Mouse (Mus musculus) bone marrow macrophage, adult 2 months (primary cell): ENCODE results near the gene 1700066M21Rik. TPM values are rescaled to one million over a fixed set of nuclear protein-coding genes. Genes with fewer than 3 reads are reported as not detected.

Experiments used
- H3K27ac ChIP-seq: 2 replicates; pipeline ENCODE4 v1.5.1; 2012; ENCODE audit warnings: low read depth, low read length; ENCODE audit not compliant: insufficient read depth
- H3K4me1 ChIP-seq: 2 replicates; pipeline ENCODE4 v1.6.1; 2012; ENCODE audit warnings: low read length; ENCODE audit not compliant: control insufficient read depth, insufficient read depth
- H3K4me3 ChIP-seq: 2 replicates; pipeline ENCODE4 v1.5.1; 2012; ENCODE audit warnings: mild to moderate bottlenecking, low read length, moderate library complexity; ENCODE audit not compliant: insufficient read depth
- CTCF ChIP-seq: IDR thresholded peaks from 2 replicates; pipeline ENCODE4 v1.5.1; 2012; ENCODE audit warnings: low read depth, mild to moderate bottlenecking, low read length, moderate library complexity
- POLR2A ChIP-seq: IDR thresholded peaks from 2 replicates; pipeline ENCODE4 v1.6.1; 2012; ENCODE audit warnings: mild to moderate bottlenecking, low read depth, low read length, borderline replicate concordance
- polyA plus RNA-seq: library from polyadenylated mRNA; stranded (reverse); fragments of >200 nt; gene quantifications from 2 replicates; pipeline ENCODE4 v1.2.4, GENCODE M21; 2012; ENCODE audit not compliant: missing spikeins, insufficient read depth, insufficient read length

Gene 1700066M21Rik
- polyA plus RNA-seq, 1 experiment: 8.5 TPM

- Histone ChIP-seq H3K27ac (no peak overlapping the region), H3K4me1 (no peaks in the 10 kb centered on the region), H3K4me3 (no peak overlapping the region)
- TF ChIP-seq POLR2A: no peak
- TF ChIP-seq CTCF: no peak
Observed at GRCm38 (mm10) chr1:57423696-57424095, 46.3 kb downstream of the 1700066M21Rik start.

GRCm38 (mm10) chr1:57428368-57429308 is 51.2 kb downstream of the 1700066M21Rik start:
- TF ChIP-seq POLR2A: no peak
- peak; percentile 92 for TF ChIP-seq CTCF
- H3K27ac ChIP-seq: no peak overlapping the region
- H3K4me1 ChIP-seq: peaks cover 7% of the 10 kb centered on the region
- H3K4me3 ChIP-seq: no peak overlapping the region

- TF ChIP-seq CTCF (no peak), POLR2A (no peak)
- Histone ChIP-seq H3K27ac (no peak overlapping the region), H3K4me3 (no peak overlapping the region)
Observed at GRCm38 (mm10) chr1:57429786-57430483, 52.5 kb downstream of the 1700066M21Rik start.

DNA sequence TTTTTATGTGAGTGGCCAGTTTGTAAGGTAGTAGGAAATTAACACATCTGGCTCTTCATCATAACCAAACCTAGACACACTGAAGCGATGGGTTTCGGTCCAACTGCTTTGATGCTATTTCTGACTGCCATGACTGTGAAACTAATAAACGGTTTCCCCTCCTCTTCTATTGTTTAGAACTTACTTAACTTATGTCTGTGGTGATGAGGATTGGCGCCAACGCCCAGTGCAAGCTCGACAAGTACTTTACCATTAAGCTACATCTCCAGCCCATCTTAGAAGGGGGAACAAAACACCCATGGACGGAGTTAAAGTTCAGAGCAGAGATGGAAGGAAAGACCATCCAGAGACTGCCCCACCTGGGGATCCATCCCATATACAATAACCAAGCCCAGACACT is 55.7 kb downstream of the 1700066M21Rik start:
- Histone ChIP-seq H3K4me3 (no peak overlapping the region), H3K4me1 (peaks cover 9% of the 10 kb centered on the region)
- TF ChIP-seq CTCF (no peak), POLR2A (no peak)

More at GRCm38 (mm10) chr1:57429786-57430483, 52.5 kb downstream of the 1700066M21Rik start:
- peaks cover 7% of the 10 kb centered on the region for H3K4me1 ChIP-seq

More for the DNA sequence above, 55.7 kb downstream of the 1700066M21Rik start:
- H3K27ac ChIP-seq: no peak overlapping the region

Other genes starting within 250 kb of the 1700066M21Rik start
- gene Maip1, start 28.7 kb downstream of the 1700066M21Rik start, polyA plus RNA-seq: 6.3 and 8.1 TPM in 2 replicates
- 12.0 and 19.1 TPM in 2 replicates for gene Tyw5, start 29.5 kb downstream of the 1700066M21Rik start, polyA plus RNA-seq